Mouse (Mus musculus) spleen, adult 2 months (tissue): ENCODE results near the gene Rbpjl. TPM values are rescaled to one million over a fixed set of nuclear protein-coding genes. Genes with fewer than 3 reads are reported as not detected.

Source experiments
- DNase-seq, 2 experiments: peaks; one replicate each; pipeline versions ENCODE4 v3.0.0 to v3.0.0-alpha.2; 2012 to 2021; ENCODE audit warnings: low spot score in 2 of 2, low read depth in 1 of 2
- H3K27ac ChIP-seq: fragments of 200-500 bp; 2 replicates; pipeline ENCODE4 v1.5.1; 2012; ENCODE audit warnings: low read length, inconsistent platforms; ENCODE audit not compliant: insufficient read depth
- H3K27me3 ChIP-seq: fragments of 200-500 bp; 2 replicates; pipeline ENCODE4 v1.6.1; 2012; ENCODE audit warnings: mild to moderate bottlenecking, moderate library complexity, low read length, inconsistent platforms; ENCODE audit not compliant: control insufficient read depth, insufficient read depth
- H3K36me3 ChIP-seq: fragments of 200-500 bp; 2 replicates; pipeline ENCODE4 v1.6.1; 2012; ENCODE audit warnings: mild to moderate bottlenecking, low read length, inconsistent platforms; ENCODE audit not compliant: control insufficient read depth, insufficient read depth
- H3K4me1 ChIP-seq: fragments of 200-500 bp; 2 replicates; pipeline ENCODE4 v1.6.1; 2011; ENCODE audit warnings: inconsistent platforms; ENCODE audit not compliant: control insufficient read depth, insufficient read depth, insufficient read length
- H3K4me3 ChIP-seq: fragments of 200-500 bp; 2 replicates; pipeline ENCODE4 v1.5.1; 2011; ENCODE audit warnings: mild to moderate bottlenecking, inconsistent platforms; ENCODE audit not compliant: insufficient read depth, insufficient read length; ENCODE audit errors: extremely low read depth
- CTCF ChIP-seq: fragments of 200-500 bp; IDR thresholded peaks from 2 replicates; pipeline ENCODE4 v1.5.1; 2011; ENCODE audit warnings: mild to moderate bottlenecking, inconsistent platforms; ENCODE audit not compliant: insufficient read depth, insufficient read length, insufficient replicate concordance; ENCODE audit errors: extremely low read depth
- POLR2A ChIP-seq: fragments of 200-500 bp; IDR thresholded peaks from 2 replicates; pipeline ENCODE4 v1.6.1; 2011; ENCODE audit warnings: low read depth, low read length, inconsistent platforms
- WGBS: fragments of 180-500 bp; shearing (Covaris S2); methylation state at CpG from one replicate; pipeline ENCODE4 v1.1.7; 2018; 5-methylcytosine and 5-hydroxymethylcytosine counted together
- polyA plus RNA-seq: library from polyadenylated mRNA; depleted of rRNA; stranded (reverse); fragments of >200 nt; gene quantifications from 2 replicates; pipeline ENCODE4 v1.2.3, GENCODE M21; 2012

Rbpjl gene
- polyA plus RNA-seq, 1 experiment: 19.0 TPM

DNA sequence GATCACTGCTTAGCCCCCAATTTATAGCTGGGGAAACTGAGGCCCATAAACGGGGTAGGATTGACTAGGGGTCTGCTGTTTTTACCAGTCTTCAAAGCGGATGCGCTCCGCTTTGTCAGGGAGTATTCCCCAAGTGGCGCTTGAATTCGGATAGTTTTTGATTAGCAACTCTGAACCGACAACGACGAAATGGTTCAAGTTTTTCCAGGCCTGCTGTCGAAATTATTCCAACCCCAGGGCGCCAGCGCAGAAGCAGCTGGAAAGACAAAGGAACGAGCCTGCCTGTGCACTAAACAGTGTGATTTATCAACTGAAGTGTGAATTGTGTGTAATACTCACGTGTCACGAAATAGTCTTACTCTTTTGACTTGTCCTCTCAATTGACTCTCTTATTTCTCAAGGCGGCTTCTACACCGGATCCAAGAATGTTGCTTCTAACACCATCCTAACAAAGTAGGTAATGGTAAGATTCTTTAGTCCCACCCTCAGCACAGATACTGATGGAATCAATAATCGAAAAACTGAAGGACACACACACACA is 40.6 kb downstream of the Rbpjl start, which contains the start of gene Sdc4:
Sdc4 (minus strand) TSS at position 428 of the 541 bp plus-strand sequence.
- H3K4me1 ChIP-seq: peaks cover 17% of the 10 kb centered on the region; the same call in 1 of the 2 replicates
- no peaks in the 10 kb centered on the region for H3K27me3 ChIP-seq
- H3K36me3 ChIP-seq: no peaks in the 10 kb centered on the region
- TF ChIP-seq POLR2A (no peak), CTCF (no peak)
- no peak for DNase-seq
- H3K4me3 ChIP-seq: peak within 1 kb of the TSS; percentile 73
- H3K27ac ChIP-seq: peak within 1 kb of the TSS; percentile 93
- WGBS: 19% methylated on average over 18 of the region's 18 CpGs

DNA sequence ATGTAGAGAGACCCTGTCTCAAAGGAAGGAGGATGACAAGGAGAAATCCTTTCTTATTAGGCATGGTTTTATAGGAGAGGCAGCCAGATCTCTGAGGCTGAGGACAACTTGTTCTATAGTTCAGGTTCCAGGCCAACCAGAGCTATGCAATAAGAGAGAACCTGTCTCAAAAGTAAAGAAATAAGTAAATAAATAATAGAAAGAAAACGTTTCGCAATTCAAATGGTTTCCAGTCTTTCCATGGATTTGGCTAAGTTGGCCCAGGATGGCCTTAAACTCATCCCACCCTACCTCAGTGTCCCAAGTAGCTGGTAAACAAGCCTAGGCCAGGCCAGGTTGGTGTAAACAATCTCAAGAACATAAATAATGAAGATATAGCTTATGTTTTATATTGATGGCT is 41.8 kb downstream of the Rbpjl start:
- Histone ChIP-seq H3K27ac (no peak overlapping the region), H3K27me3 (no peaks in the 10 kb centered on the region), H3K36me3 (no peaks in the 10 kb centered on the region), H3K4me1 (peaks cover 13% of the 10 kb centered on the region; the same call in 1 of the 2 replicates), H3K4me3 (no peak overlapping the region)
- no peak for DNase-seq
- WGBS: 89% methylated on average over 2 of the region's 2 CpGs
- TF ChIP-seq CTCF (no peak), POLR2A (no peak)

DNA sequence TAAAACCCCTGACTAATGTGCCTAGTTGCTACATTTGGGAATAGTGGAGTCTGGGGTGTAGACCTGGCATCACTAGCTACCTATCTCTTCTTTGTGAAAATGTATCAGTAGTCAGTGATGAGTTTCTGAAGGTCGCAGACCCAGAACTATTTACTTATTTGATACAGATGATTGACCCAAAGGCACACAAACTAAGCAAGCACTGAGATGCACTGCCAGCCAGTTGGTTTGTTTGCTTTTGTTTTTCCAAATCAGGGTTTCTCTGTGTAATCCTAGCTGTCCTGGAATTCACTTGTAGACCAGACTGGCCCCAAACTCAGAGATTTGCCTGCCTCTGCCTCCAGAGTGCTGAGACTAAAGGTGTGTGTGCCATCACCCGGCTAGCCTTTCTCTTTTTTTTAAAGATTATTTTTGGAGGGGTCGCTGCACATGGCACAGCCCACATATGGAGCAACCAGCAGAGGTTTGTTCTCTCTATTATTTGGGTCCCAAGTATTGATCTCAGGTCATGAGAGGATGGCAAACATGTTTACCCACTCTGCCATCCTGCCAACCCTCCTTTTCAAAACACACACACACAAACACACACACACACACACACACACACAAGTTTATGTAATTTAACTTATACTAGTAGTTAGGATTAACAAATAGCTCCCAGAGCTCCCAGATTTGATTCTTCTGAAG is 42.6 kb downstream of the Rbpjl start:
- WGBS: 88% methylated on average over 3 of the region's 3 CpGs
- TF ChIP-seq CTCF (no peak), POLR2A (no peak)
- H3K27ac ChIP-seq: no peak overlapping the region
- no peaks in the 10 kb centered on the region for H3K36me3 ChIP-seq
- no peak for DNase-seq
- H3K27me3 ChIP-seq: no peaks in the 10 kb centered on the region
- no peak overlapping the region for H3K4me3 ChIP-seq
- peaks cover 5% of the 10 kb centered on the region; the same call in 1 of the 2 replicates for H3K4me1 ChIP-seq

DNA sequence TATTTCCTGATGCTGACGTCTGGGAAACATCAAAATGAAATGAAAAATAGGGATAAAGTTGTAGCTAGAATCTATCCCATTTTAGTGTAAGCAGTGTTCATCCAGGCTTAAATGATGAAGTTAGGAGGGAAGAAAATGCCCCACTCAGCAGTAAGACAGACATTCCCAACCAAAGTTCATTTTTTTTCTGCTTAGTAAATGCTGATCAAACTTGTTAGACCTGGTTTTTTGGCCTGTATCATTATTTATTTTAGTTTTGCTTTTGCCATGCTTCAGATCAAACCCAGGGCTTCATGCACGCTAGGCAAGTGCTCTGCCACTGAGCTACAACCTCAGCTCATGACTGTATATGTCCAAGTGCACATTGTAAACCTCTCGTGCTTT is 43.1 kb downstream of the Rbpjl start:
- Histone ChIP-seq H3K36me3 (no peaks in the 10 kb centered on the region), H3K27ac (no peak overlapping the region), H3K4me1 (peaks cover 5% of the 10 kb centered on the region; the same call in 1 of the 2 replicates), H3K4me3 (no peak overlapping the region), H3K27me3 (no peaks in the 10 kb centered on the region)
- 82% methylated on average over 3 of the region's 3 CpGs for WGBS
- TF ChIP-seq CTCF (no peak), POLR2A (no peak)
- DNase-seq: no peak

DNA sequence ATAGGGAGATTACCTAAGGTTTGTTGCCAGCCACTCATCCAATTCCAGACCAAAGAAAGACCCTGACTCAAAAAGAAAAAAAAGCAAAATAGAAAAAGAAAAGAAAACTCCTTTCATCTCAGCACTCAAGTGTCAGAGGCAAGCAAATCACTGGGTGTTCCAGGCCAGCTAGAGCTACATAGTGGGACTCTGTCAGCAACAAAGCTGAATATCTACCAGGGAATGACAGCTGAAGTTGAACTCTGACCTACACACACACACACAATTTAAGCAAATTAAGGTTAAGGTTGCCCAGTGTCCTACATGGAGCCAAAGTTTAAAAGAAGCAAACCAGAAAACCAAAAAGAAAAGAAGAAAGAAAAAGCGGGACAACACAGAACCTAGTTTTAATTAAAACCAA is 45.2 kb downstream of the Rbpjl start:
- no peak for TF ChIP-seq POLR2A
- no peak for TF ChIP-seq CTCF
- 78% methylated on average over 1 of the region's 1 CpGs for WGBS
- Histone ChIP-seq H3K36me3 (no peaks in the 10 kb centered on the region), H3K27me3 (no peaks in the 10 kb centered on the region), H3K4me3 (no peak overlapping the region), H3K4me1 (peaks cover 5% of the 10 kb centered on the region; the same call in 1 of the 2 replicates), H3K27ac (no peak overlapping the region)
- no peak for DNase-seq

DNA sequence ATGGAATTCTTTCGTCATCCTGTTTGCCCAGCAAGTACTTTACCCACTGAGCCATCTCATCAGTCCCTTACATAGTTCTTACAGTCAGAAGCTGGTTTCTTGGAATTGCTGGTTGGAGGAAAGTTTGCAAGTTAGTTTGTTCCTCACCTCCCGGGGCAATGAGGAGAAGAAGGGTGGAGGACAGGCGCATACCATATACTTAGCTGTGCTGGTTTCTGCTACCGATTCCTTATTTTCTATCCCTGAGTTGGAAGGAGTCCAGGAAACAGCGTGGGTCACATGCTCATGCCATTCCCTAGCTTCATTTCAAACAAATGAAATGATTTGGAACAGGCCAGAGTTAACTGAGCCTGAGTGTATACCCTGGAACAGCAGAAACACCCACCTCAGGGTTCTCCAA is 46.0 kb downstream of the Rbpjl start:
- Histone ChIP-seq H3K4me1 (peaks cover under 1% of the 10 kb centered on the region; the same call in 1 of the 2 replicates), H3K36me3 (no peaks in the 10 kb centered on the region), H3K27ac (no peak overlapping the region), H3K27me3 (no peaks in the 10 kb centered on the region), H3K4me3 (no peak overlapping the region)
- TF ChIP-seq CTCF (no peak), POLR2A (no peak)
- no peak for DNase-seq
- WGBS: 88% methylated on average over 5 of the region's 5 CpGs

DNA sequence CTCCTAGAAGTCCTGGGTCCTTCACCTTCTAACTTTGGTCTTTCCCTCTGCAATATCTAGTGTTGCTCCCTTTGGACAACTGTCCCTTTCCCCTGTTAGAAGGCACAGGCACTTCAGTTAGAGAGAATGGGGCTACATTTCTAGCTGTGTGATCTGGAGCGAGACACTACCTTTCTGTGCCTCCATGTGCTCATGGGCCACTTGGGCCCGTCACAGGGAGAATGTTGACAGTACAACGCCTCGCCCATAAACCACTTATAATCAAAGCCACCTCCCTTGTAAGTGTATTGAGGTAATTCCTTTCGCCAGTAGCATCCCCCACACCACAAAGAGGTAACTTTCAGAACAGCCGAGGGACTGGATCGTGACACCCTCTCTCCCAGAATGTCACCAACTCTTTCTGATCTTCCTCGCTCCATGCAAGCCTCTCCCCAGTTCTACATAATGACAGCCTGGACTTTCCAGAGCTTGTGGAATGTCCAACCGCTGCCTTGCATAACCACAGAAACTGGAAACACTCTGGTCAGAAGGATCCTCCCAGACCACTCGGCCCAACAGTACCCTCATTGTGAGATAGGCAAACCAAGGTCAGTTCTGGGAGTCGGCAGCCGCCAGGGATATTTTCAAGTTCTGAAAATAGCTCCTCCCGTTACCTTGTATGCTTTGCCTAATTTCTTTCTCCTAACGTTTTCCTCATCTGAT is 46.6 kb downstream of the Rbpjl start:
- WGBS: 92% methylated on average over 14 of the region's 14 CpGs
- Histone ChIP-seq H3K27me3 (no peaks in the 10 kb centered on the region), H3K4me3 (no peak overlapping the region), H3K27ac (no peak overlapping the region), H3K4me1 (no peaks in the 10 kb centered on the region), H3K36me3 (no peaks in the 10 kb centered on the region)
- TF ChIP-seq POLR2A (no peak), CTCF (no peak)
- no peak for DNase-seq
